Mouse (Mus musculus): ENCODE data around the gene Tollip. TPM values are rescaled to one million over a fixed set of nuclear protein-coding genes. Genes with fewer than 3 reads are reported as not detected.
"Not testable (repeated sequence)": the region's sequence is repeated elsewhere in the genome, so short reads cannot be mapped to it uniquely, and the experiment has no call there.

Tollip gene
- total RNA-seq, 2 experiments from 2014 or later: 31.8 to 33.0 TPM

DNA sequence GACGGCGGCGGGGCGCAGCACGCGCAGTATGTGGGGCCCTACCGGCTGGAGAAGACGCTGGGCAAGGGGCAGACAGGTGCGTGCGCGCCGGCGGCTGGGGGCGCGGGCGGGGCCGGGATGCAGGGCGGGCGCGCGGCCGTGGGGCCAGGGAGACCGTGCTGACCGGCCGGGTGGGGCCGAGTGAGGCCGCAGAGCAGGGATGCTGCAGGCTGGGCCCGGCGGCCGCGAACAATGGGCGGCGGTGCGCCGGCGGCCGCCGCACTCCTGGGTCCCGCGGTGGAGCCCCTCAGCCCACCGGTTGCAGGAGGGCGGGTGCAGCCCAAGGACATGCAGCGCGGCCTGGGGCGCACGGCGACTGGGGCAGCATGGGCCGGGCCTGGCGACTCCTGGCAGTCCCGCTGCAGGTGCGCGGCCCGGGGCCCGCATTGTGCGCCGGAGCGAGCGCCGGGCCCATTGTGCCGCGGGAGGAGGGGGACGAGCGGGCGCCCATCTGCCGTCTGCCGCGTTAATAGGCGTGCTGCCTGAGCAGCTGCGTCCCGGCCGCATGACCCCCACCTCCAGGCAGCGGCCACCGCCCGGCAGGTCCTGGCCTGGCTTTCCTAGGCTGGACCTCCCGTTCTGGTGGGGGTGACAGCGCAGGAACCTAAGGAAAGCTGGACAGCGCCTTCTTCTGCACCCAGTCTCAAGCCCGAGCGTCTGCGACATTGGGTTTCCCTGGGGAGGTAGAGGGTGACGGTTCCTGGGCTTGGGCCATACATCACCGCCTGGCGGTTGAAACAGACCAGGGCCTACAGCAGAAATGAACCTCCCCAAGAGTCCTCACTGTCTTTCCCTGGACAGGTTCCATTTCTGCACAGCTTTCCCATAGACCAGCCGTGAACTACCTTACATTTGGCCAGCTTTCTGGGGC is 32.1 kb upstream of the Tollip start:
- H3K27ac ChIP-seq: no peak overlapping the region
- intact Hi-C loops (cut with DNase I): no loop called here
- no peak for TF ChIP-seq CTCF (IDR thresholded peaks at IDR 0.05)
- DNase-seq: peak; percentile 32
- peak overlapping the region; percentile 68 for H3K4me3 ChIP-seq

DNA sequence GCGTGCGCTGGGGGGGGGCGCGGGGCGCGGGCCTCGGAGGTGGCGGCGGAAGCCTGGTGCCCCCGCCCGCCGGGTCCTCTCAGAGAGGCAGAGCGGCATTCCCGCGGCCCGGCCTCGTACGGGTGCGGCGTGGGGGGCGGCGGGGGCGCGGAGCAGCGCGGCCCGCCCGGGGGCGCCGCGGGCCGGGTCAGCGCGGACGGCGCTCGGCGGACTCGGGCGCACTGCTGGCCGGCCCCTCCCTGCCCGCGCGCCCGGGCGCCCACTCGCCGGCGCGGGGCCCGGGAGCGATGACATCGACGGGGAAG is 31.4 kb upstream of the Tollip start:
- peak overlapping the region; percentile 68 for H3K4me3 ChIP-seq
- intact Hi-C loops (cut with DNase I): no loop called here

GRCm38 (mm10) chr7:141948906-141949798 is 30.8 kb upstream of the Tollip start, which contains the start of gene Brsk2:
TSS of gene Brsk2 (plus strand) at chr7:141949751.
- Histone ChIP-seq H3K27ac (no peak within 1 kb of the TSS), H3K4me3 (peak within 1 kb of the TSS; percentile 68)
- peak; percentile 98 for DNase-seq
- intact Hi-C loops (cut with DNase I): no loop called here
- no peak for TF ChIP-seq CTCF (IDR thresholded peaks at IDR 0.05)

More for the DNA sequence above, 31.4 kb upstream of the Tollip start:
- no peak overlapping the region for H3K27ac ChIP-seq
- TF ChIP-seq CTCF (IDR thresholded peaks at IDR 0.05): no peak
- DNase-seq: no peak

- no peak for TF ChIP-seq CTCF (IDR thresholded peaks at IDR 0.05)
- H3K27ac ChIP-seq: no peak overlapping the region
- DNase-seq: no peak
- H3K4me3 ChIP-seq: no peak overlapping the region
- intact Hi-C loops (cut with DNase I): no loop called here
Measured at GRCm38 (mm10) chr7:141948045-141948444, 29.7 kb upstream of the Tollip start.

DNA sequence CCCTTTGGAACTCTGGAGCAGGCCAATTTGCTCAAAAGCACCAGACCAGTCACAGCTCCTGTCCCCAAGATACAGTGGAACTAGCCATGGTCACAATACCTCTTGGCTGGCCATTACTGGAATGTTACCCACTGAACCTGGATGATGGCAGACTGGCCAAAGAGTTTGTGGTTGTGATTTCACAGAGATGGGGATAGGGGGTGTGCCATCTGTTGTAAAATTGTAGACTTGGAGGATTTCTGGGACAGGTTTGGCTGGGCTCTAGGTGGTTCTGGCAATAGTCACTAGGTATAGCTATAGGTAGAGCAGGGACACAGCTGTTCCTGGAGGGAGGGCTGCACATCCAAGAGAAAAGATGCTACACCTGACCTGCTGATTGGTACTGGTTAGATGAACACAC is 29.2 kb upstream of the Tollip start:
- DNase-seq: no peak
- intact Hi-C loops (cut with DNase I): no loop called here
- TF ChIP-seq CTCF (IDR thresholded peaks at IDR 0.05): no peak
- no peak overlapping the region for H3K27ac ChIP-seq
- no peak overlapping the region for H3K4me3 ChIP-seq

- no peak overlapping the region for H3K4me3 ChIP-seq
Measured at GRCm38 (mm10) chr7:141945927-141946326, 27.6 kb upstream of the Tollip start.

GRCm38 (mm10) chr7:141943444-141943843 is 25.1 kb upstream of the Tollip start:
- intact Hi-C loops (cut with DNase I): no loop called here
- H3K4me3 ChIP-seq: no peak overlapping the region
- no peak for DNase-seq
- TF ChIP-seq CTCF (IDR thresholded peaks at IDR 0.05): no peak
- no peak overlapping the region for H3K27ac ChIP-seq

More at GRCm38 (mm10) chr7:141945927-141946326, 27.6 kb upstream of the Tollip start:
- no peak for DNase-seq
- no peak overlapping the region for H3K27ac ChIP-seq
- no peak for TF ChIP-seq CTCF (IDR thresholded peaks at IDR 0.05)
- intact Hi-C loops (cut with DNase I): no loop called here

GRCm38 (mm10) chr7:141934951-141935350 is 16.6 kb upstream of the Tollip start:
- TF ChIP-seq CTCF (IDR thresholded peaks at IDR 0.05): no peak
- intact Hi-C loops (cut with DNase I): no loop called here
- DNase-seq: no peak
- Histone ChIP-seq H3K27ac (no peak overlapping the region), H3K4me3 (no peak overlapping the region)

DNA sequence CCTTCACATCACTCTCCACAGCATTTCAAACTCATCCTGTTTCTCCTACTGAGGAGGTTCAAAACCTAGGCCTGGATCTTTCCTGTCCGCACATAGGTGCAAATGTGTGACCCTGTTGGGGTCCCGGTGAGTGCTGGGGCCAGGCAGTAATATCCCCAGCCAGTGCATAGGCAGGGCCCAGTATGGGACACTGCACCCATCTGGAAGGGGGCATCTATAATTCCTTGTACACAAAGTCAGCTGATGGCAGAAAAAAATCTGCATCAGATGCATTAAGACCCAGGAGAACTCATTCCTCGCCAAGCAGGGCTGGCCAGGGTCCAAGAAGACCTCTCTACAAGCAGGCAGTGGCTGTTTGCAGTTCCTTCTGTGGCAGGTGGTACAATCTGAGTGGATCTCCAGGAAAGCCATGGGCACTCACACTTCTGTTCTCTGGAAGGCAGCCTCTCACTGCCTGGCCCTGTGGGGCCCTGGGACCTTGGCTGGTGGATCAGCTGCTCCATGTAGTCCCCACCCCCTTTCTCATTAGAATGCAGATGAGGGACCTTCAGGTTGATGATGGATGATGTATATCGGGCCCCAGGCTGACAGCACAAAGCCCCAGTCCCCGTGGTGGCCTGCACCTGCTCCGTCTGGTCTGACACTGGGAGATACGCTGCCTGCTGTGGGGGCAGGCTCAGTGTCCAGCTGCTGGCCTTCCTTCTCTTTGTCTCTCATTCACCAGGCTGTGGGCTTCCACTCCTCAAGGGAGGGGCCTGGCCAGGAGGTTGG is 16.0 kb upstream of the Tollip start:
- DNase-seq: no peak
- no peak for TF ChIP-seq CTCF (IDR thresholded peaks at IDR 0.05)
- intact Hi-C loops (cut with DNase I): no loop called here
- H3K4me3 ChIP-seq: no peak overlapping the region
- H3K27ac ChIP-seq: no peak overlapping the region

DNA sequence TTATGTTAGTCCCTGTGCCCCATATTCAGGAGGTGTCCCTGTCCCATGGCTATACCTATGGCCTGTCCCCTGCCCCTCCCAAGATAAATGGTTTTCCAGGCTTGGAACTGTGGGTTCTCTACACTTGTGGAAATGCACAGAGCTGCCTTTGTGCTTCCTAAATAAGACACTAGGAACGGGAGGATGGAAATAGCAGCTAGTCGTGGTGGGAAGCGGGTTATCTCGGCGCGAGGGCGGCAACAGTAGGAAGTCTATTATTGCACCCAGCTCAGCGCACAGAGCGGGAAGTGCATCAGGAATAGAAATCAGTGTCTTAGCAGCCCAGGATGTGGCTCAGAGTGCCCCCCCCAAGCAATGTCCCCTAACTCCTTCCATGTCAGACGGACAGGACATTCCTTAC is 10.3 kb upstream of the Tollip start:
- intact Hi-C loops (cut with DNase I): no loop called here
- DNase-seq: no peak
- Histone ChIP-seq H3K4me3 (no peak overlapping the region), H3K27ac (no peak overlapping the region)
- TF ChIP-seq CTCF (IDR thresholded peaks at IDR 0.05): no peak

GRCm38 (mm10) chr7:141924917-141925316 is 6.6 kb upstream of the Tollip start:
- intact Hi-C loops (cut with DNase I): loop anchor here (1.0 kb wide), 1 partner anchor 169 kb away; no protein-coding TSS in a partner anchor
- peak; percentile 81 for DNase-seq
- no peak overlapping the region for H3K27ac ChIP-seq
- H3K4me3 ChIP-seq: no peak overlapping the region
- TF ChIP-seq CTCF (IDR thresholded peaks at IDR 0.05): peak; percentile 99

GRCm38 (mm10) chr7:141924121-141924520 is 5.8 kb upstream of the Tollip start:
- H3K27ac ChIP-seq; H3K4me3 ChIP-seq; intact Hi-C loops (cut with DNase I); DNase-seq: not testable (repeated sequence)
